Mouse (Mus musculus) bone marrow macrophage, adult 2 months (primary cell): Measurements from ENCODE around the gene Cd4. TPM values are rescaled to one million over a fixed set of nuclear protein-coding genes. Genes with fewer than 3 reads are reported as not detected.
A peak's percentile ranks its signal among the peaks of the same experiment; 100 is the strongest.
"Not testable (repeated sequence)": the region's sequence is repeated elsewhere in the genome, so short reads cannot be mapped to it uniquely, and the experiment has no call there.

Experiments used
- H3K27ac ChIP-seq: 2 replicates; pipeline ENCODE4 v1.5.1; 2012; ENCODE audit warnings: low read depth, low read length; ENCODE audit not compliant: insufficient read depth
- H3K4me1 ChIP-seq: 2 replicates; pipeline ENCODE4 v1.6.1; 2012; ENCODE audit warnings: low read length; ENCODE audit not compliant: control insufficient read depth, insufficient read depth
- H3K4me3 ChIP-seq: 2 replicates; pipeline ENCODE4 v1.5.1; 2012; ENCODE audit warnings: mild to moderate bottlenecking, low read length, moderate library complexity; ENCODE audit not compliant: insufficient read depth
- CTCF ChIP-seq: IDR thresholded peaks from 2 replicates; pipeline ENCODE4 v1.5.1; 2012; ENCODE audit warnings: low read depth, mild to moderate bottlenecking, low read length, moderate library complexity
- POLR2A ChIP-seq: IDR thresholded peaks from 2 replicates; pipeline ENCODE4 v1.6.1; 2012; ENCODE audit warnings: mild to moderate bottlenecking, low read depth, low read length, borderline replicate concordance
- polyA plus RNA-seq: library from polyadenylated mRNA; stranded (reverse); fragments of >200 nt; gene quantifications from 2 replicates; pipeline ENCODE4 v1.2.4, GENCODE M21; 2012; ENCODE audit not compliant: missing spikeins, insufficient read depth, insufficient read length

Cd4 gene
- polyA plus RNA-seq, 1 experiment = 23.4 TPM

DNA sequence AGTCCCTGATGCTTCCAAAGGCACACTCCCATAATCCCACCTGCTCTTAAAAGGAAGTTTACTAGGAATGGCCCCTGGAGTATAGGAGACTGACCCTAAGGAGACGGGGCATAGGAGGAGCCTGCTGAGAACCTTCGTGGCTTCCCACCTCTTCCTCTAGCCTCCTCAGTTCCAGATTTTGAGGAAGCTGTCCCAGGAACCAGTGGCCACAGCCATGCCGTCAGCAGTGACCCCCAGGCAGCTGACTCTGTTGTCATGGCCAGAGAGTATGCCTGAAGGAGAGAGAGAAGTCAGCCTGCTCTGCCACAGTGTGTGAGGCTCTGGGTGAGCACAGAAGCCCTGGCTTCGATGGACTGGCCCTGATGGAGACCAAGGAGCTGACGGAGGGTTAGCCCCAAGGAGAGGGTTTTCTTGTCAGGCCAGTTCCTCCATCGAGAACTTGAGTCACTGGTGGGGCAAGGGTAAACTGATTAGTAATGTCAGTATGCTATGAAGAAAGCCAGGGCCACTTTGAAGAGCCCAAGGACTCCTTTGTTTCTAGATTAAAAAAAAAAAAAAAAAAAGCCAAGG is 53.4 kb downstream of the Cd4 start:
- Histone ChIP-seq H3K27ac (peak overlapping the region; percentile 91), H3K4me1 (peaks cover 31% of the 10 kb centered on the region), H3K4me3 (0 out of 2 replicates have a peak overlapping the region, but pooled peaks have one; percentile 23)
- no peak for TF ChIP-seq CTCF
- TF ChIP-seq POLR2A = 0 out of 2 replicates have a peak, but pooled peaks have one; percentile 24

DNA sequence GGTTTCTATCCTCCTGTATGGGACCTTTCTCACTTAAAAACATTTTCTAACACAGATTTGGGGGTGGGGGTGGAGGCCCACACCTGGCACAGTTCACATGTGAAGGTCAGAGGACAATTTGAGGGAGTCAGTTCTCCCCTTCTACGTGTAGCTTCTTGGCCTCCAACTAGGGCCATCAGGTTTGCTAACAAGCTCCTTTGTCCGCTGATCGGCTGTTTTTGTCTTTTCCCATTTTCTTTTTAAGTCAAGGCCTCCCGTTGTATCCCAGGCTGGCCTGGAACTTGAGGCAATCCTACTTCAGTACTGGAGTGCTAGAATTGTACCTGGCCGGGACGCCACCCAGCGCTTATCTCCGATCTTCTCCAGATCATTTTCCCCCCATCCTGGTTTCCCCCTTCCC is 56.4 kb downstream of the Cd4 start:
- Histone ChIP-seq H3K4me1 (peaks cover 32% of the 10 kb centered on the region), H3K4me3 (no peak overlapping the region), H3K27ac (no peak overlapping the region)
- TF ChIP-seq POLR2A = no peak
- TF ChIP-seq CTCF = no peak

DNA sequence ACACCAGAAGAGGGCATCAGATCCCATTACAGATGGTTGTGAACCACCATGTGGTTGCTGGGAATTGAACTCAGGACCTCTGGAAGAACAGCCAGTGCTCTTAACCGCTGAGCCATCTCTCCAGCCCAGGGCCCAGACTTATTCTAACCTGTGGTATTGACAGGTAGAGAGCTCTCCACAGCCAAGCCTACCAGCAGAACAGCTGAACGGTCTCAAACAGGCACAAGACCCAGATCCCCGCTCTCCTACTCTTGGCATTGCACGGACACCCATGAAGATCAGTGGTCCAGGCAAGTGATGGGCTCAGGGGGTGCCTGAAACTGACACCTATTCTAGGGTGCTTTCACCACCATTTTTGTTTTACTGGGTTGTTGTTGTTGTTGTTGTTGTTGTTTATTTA is 56.8 kb downstream of the Cd4 start:
- H3K4me3 ChIP-seq, H3K27ac ChIP-seq: not testable (repeated sequence)
- H3K4me1 ChIP-seq = peaks cover 27% of the 10 kb centered on the region

DNA sequence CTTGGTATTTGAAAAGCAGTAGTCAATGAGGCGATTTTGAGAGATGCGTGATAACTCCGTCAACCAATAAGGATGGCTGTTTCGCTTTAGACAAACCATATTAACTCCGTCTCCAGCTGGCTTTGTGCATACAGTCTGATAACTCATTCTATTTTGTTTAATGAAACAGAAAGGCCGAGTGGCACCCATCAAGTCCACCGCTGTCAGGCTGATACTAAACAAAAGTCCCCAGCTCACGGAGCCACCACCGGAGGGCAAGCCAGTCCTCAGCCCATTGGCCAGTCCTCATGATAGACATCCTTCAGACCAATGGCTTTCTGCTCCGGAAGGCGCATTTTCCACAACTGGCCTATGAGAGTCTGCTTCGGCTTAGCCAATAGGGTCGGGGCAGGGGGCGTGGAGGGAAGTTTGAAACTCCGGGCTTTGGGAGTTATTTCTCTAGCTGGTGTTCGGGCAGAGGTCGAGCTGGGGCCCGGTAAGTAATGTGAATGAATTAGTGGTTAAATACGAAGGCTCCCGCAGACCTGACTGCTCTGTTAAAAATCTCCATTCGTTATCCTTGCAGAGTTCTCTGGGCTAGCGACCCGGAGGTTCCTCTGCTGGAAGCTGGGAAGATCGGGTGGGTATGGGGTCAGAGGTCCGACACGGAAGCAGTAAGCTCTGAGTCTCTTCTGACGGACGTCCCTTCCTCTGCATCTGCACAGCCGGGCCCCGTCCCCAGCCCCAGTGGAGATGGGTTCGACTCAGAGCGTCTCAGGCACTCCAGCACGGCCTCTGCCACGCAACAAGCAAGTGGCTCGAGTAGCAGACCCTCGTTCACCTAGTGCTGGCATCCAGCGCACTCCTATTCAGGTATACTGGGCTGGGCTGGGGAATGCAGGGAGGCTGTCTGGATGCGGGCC is 58.0 kb downstream of the Cd4 start:
- no peak for TF ChIP-seq POLR2A
- no peak for TF ChIP-seq CTCF
- Histone ChIP-seq H3K4me3 (peak overlapping the region; percentile 75), H3K4me1 (peaks cover 16% of the 10 kb centered on the region), H3K27ac (peak overlapping the region; percentile 84)

DNA sequence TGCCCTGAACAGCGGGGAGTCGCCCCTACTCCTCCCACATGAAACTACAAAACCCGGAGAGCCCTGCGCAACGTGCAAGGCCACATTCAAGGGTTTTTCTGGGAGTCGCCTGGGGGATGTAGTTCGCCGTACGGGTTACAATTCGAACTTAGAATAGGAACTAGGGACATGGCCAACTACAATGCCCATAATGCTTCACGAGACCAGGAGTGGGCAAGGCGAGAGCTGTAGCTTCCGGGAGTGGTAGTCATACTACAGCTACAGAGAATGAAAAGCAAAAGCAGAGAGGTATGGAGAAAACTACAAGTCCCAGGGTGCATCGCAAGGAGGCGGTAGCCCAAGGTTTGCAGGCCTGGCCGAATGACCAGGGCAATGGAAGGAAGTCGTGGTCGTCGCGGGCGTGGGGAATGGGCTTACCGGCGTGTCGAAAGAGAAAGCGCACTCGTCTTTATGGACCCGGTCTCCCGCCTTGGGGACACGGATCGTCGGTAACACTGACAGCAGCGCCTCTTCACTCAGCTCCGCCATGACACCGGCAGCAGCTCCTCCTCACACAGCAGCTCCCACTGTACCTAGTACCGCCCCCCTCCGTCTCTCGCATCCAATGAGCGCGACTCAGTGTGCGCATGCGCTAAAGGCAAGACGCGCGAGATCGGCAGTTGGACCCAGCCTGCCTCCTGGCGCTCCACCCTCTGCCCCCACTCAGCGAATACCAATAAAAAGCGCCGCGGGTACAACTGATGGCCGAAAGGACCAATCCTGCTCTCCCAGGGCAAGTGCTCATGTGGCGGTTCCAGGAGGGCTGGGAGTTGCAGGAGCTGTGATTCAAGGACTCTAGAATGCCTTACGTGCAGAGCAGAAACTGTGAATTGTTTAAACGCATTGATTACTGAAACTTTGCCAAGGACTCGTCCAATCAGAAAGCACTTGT is 58.9 kb downstream of the Cd4 start, which contains the start of the genes Usp5 and Cdca3:
Gene Usp5, minus strand, starts transcription at position 617 of the 931 bp plus-strand sequence.
Gene Cdca3, plus strand, starts transcription at position 680 of the 931 bp plus-strand sequence.
- H3K4me3 ChIP-seq = peak within 1 kb of the TSS; percentile 75
- peaks cover 8% of the 10 kb centered on the region for H3K4me1 ChIP-seq
- H3K27ac ChIP-seq = peak within 1 kb of the TSS; percentile 84
- TF ChIP-seq CTCF = no peak
- TF ChIP-seq POLR2A = no peak

DNA sequence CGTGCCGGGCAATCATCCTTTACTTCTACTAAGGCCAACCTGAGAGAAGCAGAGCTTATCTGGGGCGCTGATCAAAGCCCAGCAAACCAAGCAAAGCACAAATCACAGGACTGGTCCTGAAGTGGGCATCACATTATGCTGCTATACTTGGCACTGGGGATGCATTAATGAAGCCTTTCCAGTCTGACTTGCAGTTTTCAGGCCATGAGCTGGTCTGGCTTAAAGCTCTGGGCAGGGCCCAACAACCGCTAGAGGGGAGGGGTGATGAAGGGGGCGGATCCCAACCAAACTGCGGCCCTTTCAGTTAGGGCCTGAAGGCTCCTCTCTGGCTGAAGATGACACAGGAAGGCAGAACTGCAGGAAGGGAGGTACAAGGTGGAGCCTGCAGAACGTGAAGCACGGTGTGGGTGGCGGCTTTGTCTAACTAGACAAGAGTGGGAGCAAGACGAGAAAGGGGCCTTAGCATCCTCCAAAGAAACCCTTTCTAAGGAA is 59.9 kb downstream of the Cd4 start:
- TF ChIP-seq POLR2A (no peak), CTCF (no peak)
- Histone ChIP-seq H3K27ac (peak overlapping the region; percentile 65), H3K4me3 (peak overlapping the region; percentile 75), H3K4me1 (peaks cover 3% of the 10 kb centered on the region)

DNA sequence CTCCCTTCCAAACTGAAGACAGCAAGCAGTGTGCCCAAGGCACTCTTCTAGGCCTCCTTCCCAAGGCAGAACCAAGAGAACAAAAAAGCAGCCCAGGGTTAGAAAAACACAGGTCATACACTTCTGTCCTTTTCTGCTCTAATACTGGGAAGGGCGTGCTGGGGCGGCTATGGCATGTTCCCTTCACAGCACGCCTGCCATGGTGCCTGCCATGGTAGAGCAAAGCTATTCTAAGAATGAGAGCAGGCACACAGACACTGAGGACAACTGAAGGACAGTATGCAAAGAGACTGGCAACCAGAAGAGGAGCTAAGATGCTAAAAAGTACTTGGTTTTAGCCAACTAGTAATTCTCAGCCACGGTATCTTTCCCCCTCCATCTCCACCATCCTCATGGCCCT is 66.0 kb downstream of the Cd4 start:
- Histone ChIP-seq H3K4me1 (peaks cover 15% of the 10 kb centered on the region), H3K4me3 (no peak overlapping the region), H3K27ac (no peak overlapping the region)
- no peak for TF ChIP-seq CTCF
- TF ChIP-seq POLR2A = no peak

DNA sequence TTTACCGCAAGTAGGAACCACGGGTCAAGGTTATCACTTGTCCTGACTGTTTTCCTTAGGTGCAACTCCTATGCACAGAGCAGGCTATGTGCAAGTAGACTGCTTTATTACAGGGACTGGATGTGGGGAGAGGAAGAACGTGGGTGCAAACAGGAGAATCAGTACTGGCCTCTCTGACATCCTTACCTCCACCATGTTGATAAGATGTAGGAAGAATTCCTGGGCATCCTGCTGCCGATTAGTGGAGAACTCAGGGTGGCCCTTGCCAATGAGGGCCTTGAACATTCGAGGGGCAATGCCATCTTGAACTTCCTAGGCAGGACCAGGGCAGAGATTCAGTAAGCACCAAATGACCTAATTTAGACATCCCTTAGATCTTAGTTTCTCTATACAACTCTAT is 67.1 kb downstream of the Cd4 start:
- H3K27ac ChIP-seq = no peak overlapping the region
- no peak overlapping the region for H3K4me3 ChIP-seq
- peaks cover 16% of the 10 kb centered on the region for H3K4me1 ChIP-seq
- TF ChIP-seq POLR2A = no peak
- no peak for TF ChIP-seq CTCF

DNA sequence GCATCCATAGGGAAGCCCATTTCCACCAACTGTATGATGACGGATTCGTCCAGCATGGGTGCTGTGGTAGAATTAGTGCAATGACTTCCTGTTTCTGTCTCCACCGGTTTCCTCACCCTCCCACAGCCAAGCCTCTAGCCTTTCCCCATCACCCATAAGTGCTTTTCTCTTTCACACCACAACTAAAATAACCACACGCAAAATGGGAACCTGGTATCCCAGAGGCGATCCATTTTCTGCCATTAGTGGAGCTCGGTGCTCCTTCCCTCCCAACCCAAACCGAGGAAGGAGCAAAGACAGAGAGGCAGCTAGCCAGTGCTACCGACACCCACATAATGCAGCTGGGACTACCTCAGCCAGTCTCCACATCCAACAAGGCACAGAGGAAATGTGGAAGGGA is 70.0 kb downstream of the Cd4 start:
- no peak overlapping the region for H3K4me3 ChIP-seq

More for the DNA sequence above, 70.0 kb downstream of the Cd4 start:
- H3K4me1 ChIP-seq = peaks cover 21% of the 10 kb centered on the region
- H3K27ac ChIP-seq = peak overlapping the region; percentile 51
- no peak for TF ChIP-seq CTCF
